Mouse (Mus musculus) adrenal gland, adult (tissue): ENCODE measurements around the gene Tpd52l2.
A peak's percentile ranks its signal among the peaks of the same experiment; 100 is the strongest.
"Not testable (repeated sequence)": the region's sequence is repeated elsewhere in the genome, so short reads cannot be mapped to it uniquely, and the experiment has no call there.

ENCODE experiments used
- DNase-seq, 2 experiments: peaks; one replicate each; pipeline ENCODE4 v3.0.0; 2022 to 2023; ENCODE audit warnings: low spot score in 1 of 2; ENCODE audit not compliant: inconsistent age in 2 of 2

Tpd52l2 gene

GRCm38 (mm10) chr2:181485741-181486140, 11.2 kb upstream of the Tpd52l2 start:
- DNase-seq = peak in 1 of 2 experiments; percentile 42

DNA sequence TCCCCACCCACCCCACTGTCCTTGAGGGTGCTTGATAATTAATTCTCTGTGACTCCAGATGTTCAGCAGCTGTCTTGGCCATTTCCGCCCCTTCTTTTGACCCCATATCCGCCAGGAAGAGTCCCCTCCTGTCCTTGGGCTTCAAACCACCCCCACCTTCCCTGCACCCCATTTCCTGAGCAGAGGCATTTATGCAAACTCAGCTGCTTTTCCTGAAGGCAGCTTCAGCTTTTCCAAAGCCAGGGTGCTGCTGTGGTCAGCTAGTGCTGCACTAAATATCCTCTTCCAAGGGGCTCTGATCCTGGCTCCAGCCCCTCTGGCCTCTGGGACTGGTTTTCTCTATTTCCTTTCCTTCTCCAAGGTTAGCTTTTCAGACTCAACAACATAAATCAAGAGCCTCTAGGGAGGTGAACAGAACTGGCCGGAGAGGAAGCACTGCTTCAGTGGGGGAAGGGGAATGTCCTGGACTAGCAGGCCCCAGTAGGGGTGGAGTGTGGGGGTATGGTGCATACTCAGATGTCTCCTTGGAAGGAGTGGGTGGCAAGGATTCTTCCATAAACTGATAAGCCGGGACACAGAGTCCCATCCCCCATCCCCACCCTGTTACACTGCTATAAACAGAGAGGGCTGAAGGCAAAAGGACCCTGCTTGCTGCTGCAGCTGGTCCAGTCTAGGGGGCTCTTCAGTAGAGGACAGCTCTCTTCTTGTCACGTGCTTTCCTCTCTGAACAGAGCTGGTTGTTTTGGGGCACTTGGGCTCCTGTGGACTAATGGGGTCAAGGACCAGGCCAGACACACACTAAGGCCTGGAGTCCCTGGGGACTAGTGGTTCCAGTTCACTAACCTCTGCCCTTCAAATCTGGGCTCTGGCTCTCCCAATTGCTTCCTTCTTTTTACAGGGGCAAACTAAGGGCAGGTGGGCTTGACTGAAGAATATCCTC, 9.3 kb upstream of the Tpd52l2 start:
- peak; percentile 81 to 92 for DNase-seq

DNA sequence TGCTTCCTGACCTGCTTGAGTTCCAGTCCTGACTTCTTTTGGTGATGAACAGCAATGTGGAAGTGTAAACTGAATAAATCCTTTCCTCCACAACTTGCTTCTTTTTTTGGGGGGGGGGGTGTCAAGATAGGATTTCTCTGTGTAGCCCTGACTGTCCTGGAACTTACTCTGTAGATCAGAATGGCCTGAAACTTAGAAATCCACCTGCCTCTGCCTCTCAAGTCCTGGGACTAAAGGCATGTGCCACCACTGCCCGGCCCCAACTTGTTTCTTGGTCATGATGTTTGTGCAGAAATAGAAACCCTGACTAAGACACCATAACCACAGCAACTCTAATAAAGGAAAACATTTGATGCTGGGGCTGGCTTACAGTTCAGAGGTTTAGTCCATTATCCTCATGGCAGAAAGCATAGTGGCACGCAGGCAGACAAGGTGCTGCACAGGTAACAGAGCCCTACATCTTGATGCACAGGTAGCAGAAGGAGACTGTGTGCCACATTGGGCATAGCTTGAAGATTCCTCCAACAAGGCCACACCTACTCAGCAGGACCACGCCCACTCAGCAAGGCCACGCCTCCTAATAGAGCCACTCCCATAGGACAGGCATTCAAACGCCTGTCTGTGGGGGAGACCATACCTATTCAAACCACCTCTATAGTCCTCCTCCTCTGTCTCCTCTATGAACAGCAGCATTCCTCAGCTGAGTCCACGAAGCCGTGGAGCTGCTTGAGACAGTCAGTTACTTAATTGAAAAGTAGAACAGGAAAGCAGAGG, 5.3 kb upstream of the Tpd52l2 start:
- DNase-seq = peak; percentile 39 to 60

DNA sequence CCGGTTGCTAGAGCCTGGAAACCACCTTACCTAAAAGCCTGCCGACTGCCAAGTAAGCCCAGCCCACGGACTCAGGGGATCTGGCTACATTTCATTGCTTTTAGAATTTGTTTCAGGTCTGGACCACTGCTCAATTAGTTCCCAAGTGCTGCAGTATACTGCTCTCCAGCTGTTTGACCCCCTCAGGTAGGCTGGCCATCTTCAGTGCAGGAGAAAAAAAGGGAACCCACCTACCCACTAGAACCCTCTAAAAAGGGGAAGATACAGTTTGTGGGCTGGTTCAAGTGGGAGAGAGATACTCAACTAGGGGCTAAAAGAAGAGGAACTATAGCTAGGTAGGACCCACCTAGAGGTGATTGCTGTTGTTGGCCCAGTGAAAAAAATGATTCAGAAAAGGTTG, 4.7 kb upstream of the Tpd52l2 start:
- no peak for DNase-seq

GRCm38 (mm10) chr2:181493156-181493927, 3.6 kb upstream of the Tpd52l2 start, which contains the start of gene Abhd16b:
TSS of gene Abhd16b (plus strand) at chr2:181493206.
- peak in 1 of 2 experiments; percentile 29 for DNase-seq

GRCm38 (mm10) chr2:181494266-181494945, 2.5 kb upstream of the Tpd52l2 start:
- peak; percentile 25 to 45 for DNase-seq

DNA sequence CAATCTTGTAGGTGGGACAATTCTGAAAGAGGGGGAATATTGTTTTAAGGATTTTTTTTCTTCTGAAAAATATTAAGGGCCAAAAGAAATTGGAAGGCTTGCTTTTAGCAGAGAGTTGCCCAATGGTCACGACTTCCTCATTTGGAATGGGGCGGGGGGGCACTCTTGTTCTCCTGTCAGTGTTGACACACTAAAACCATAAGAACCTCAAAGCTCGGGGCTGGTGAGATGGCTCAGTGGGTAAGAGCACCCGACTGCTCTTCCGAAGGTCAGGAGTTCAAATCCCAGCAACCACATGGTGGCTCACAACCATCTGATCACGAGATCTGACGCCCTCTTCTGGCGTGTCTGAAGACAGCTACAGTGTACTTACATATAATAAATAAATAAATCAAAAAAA, 1.1 kb upstream of the Tpd52l2 start:
- not testable (repeated sequence) for DNase-seq

GRCm38 (mm10) chr2:181496281-181496680, 661 bp upstream of the Tpd52l2 start:
- DNase-seq = peak; percentile 71 to 91

DNA sequence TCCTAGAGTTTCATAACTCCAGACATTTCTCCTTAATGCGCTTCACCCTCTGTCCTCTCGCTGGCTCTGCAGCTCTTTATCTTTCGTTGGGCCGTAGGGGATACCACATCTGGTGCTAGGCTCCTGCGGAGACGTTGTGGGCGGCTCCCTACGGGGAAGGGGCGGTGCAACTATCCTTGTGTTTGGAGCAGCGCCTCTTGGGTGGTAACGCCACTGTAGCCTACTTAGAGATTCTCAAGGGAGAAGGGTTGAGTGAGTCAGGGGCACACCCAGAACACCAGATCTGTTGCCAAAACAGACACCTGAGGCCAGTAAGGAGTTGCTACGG, 570 bp downstream of the Tpd52l2 start:
- DNase-seq = peak; percentile 82 to 93

GRCm38 (mm10) chr2:181498644-181499043, 1.7 kb downstream of the Tpd52l2 start:
- DNase-seq = no peak

GRCm38 (mm10) chr2:181509191-181509590, 12.2 kb downstream of the Tpd52l2 start:
- DNase-seq = no peak

DNA sequence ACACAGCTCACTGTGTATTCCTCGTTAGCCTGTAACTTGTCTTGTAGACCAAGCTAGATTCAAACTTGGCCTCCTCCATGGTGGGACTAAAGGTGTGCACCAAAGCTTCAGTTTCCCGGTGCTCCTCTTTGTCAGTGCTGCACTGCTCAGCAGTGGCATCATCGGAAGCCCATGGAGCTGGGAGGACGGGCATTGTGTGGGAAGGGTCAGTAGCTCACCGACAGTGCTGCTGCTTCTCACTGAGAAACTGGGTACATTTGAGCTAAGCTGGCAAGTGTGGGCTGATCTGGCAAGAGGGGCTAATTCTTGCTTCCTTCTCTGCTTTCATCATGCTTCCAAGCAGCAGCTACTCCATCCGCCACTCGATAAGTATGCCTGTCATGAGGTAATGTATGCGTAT, 14.3 kb downstream of the Tpd52l2 start:
- DNase-seq = no peak

DNA sequence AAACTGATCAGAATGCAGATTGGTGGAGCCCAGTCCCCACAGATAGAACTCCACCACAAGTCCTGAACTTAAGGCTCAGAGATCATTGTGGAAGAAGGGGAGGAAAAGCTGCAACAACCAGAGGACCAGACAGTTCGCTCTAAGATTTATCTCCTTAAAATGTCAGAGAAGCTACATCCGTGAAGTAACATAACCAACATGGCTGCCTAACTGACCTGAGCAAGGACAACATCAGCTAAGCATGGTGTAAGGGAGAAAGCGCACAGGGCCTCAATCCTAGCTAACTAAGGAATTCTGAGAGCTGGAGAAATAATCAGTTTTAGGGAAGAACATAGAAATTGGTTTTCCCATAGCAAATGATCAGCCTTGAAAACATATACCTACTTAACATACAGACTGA, 22.3 kb downstream of the Tpd52l2 start:
- peak in 1 of 2 experiments; percentile 68 for DNase-seq

DNA sequence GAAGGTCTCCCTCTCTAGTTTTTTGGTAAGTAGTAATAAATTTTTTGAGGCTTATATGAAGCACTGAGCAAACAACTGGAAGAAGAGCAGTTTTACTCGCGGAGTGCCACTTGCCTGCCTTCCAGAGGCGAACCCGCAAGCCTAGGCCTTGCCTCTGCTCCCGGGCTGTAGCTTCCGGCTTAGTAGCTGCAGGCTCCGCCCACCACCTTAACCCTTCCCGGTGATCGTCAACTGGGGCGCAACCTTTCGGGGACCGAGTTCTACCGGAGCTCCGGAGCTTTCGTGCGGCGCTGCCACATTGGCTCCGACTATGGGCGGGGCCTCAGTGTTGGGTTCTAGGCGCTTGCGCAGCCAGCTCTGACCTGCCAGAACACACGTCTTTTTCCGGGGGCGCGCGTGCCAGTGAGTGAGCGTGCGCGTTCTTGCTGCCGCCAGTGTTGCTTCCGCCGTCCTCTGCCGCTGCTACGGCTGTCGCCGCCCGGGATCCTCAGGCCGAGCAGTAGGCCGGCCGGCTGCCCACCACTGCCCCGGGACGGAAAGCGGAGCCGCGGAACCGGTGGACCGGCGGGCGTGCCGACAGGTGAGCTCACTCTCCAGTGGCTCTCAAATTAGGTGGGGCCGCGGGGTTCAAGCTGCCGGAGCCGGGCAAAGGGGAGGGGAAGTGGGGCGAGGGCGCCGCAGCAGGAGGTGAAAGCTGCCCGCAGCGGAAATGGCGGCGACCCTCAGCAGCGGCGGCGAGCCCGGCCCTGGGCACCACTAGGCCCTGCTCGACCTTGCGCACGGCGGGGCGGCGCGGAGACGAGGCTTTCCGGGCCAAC, 23.4 kb downstream of the Tpd52l2 start, which contains the start of gene Dnajc5:
Dnajc5 (plus strand) TSS at position 368 of the 818 bp plus-strand sequence.
- DNase-seq = peak; percentile 99

- DNase-seq = no peak
Observed at GRCm38 (mm10) chr2:181520936-181521227, 23.9 kb downstream of the Tpd52l2 start.

- DNase-seq = peak; percentile 14 to 59
Observed at GRCm38 (mm10) chr2:181521491-181521890, 24.5 kb downstream of the Tpd52l2 start.

DNA sequence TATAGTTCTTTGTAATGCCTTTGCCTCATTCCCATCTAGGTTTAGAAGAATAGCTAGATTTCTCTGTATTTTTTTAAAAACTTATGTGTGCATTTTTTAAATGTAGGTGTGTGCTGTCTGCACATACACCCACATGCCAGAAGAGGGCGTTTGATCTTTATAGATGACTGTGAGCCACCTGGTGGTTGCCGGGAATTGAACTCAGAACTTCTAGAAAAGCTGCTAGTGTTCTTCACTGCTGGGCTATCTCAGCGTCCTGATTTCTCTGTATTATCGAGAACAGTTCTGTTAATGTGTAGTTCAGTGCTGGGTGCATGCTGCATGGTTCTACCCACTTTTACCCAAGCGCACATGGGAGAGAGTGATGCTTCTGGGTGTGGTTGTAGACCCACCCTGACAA, 25.9 kb downstream of the Tpd52l2 start:
- DNase-seq = peak; percentile 12 to 57

GRCm38 (mm10) chr2:181525526-181525925, 28.6 kb downstream of the Tpd52l2 start:
- DNase-seq = no peak

DNA sequence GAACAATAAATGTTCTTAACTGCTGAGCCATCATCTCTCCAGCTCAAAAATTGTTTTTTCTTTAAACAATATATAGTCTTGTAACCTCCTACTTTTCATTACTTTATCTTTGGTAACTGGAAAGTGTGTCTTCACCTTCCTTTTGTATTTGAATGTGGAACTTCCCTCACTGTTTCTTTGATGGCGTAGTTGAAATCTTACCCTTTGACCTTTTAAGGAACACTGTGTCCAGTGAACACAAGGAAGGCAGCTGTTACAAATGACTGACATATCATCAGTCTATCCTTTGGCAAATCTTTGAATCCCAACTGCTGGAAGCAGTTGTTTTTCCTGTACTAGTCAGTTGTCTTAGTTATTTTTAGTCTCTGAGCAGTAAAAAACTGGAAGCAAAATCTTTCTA, 32.1 kb downstream of the Tpd52l2 start:
- no peak for DNase-seq

- DNase-seq = no peak
Observed at GRCm38 (mm10) chr2:181532589-181532988, 35.6 kb downstream of the Tpd52l2 start.
